Mouse (Mus musculus): ENCODE results near the gene Stk10. TPM values are rescaled to one million over a fixed set of nuclear protein-coding genes. Genes with fewer than 3 reads are reported as not detected.

Gene Stk10
- polyA plus RNA-seq, 1 experiment from 2014 or later: 3.5 TPM

DNA sequence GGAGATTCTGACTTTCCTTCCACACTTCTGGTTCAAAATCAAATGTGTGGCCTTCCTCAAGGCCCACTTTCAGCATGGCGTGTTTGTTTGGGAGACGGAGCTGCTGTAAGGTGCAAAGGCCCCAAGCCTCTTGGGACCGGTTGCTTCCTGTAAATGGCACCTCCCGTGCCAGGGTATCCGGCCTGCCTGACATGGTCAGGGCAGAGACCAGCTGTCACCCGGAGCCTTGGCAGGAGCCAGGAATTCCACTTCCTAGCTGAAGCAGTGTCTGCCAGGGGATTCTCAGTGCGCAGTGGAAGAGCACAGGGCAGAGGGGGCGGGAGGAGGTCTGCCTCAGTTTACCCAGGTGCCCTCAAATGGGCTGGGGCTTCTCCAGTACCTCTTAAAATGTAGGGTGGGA is 56.7 kb downstream of the Stk10 start:
- no peaks in the 10 kb centered on the region for H3K9me3 ChIP-seq (replicated peaks)
- no peaks in the 10 kb centered on the region for H3K27me3 ChIP-seq
- H3K27ac ChIP-seq (replicated peaks): no peak overlapping the region
- H3K36me3 ChIP-seq: no peaks in the 10 kb centered on the region
- 91% methylated on average over 8 of the region's 8 CpGs for WGBS
- peaks cover 16% of the 10 kb centered on the region for H3K4me1 ChIP-seq
- no peak overlapping the region for H3K4me3 ChIP-seq (replicated peaks)
- ATAC-seq (ENCODE audit: insufficient number of reproducible peaks, low FRiP score, low TSS enrichment, low read depth): no peak
- H3K4me2 ChIP-seq (replicated peaks): no peak overlapping the region
- no peak overlapping the region for H3K9ac ChIP-seq

DNA sequence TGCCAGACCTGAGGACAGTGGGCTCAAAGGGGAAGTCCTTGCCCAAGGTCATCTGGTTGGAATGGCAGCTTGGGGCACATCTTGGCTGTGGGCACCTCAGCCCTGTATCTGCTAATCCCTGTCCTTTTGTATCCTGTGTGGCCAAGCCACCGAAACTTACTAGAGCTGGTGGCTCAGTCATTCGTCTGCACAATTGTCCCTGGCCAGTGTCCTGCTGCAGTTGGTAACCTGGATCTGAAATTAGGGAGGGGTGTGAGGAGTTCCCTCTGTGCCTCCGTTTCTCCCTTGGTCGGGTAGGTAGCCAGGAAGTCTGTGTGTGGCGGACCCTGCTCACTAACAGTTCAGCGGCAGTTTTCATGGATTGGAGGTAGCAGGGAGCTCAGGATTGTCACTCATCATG is 57.1 kb downstream of the Stk10 start:
- ATAC-seq (ENCODE audit: insufficient number of reproducible peaks, low FRiP score, low TSS enrichment, low read depth): no peak

DNA sequence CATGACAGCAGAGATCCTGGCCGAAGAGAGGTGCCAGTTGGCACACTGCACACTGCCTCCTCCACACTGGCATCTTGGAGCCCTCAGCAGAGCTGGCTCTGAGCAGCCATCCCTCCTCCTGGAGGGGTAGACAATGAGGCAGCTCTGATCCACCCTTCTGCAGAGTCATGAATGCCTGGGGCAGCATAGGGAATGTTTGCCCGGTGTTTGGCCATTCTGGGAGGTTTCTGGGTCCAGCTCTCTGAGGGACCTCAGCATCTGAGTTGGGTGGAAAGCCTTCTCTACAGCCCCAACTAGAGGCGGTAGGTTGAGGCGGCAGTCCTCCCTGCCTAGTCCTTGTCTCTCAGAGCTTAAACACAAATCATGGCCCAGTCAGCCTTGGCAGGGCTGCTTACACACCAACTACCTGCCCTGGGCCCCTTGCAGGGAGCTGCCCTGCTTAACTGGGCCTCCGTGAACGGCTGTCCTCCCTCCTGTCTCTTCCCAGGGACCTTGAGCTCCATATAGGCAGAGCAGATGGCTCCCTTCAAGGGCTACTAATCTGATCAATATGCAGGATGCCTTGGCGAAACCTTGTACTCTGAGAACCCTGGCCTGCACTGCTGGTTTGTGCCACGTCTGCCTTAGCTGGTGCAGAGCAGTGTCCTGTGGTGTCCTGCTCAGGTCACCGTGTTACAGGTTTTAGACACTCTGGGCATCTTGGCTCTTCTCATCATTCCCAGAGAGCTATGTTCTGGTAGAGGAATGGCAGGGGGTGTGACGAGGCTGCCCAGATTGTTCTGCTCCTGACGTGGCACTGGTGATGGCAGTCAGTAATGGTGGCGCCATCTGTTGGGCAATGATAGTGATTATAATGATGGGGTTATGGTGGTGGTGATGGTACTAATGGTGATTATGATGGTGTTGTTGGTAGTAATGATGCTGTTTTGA is 59.1 kb downstream of the Stk10 start:
- no peaks in the 10 kb centered on the region for H3K27me3 ChIP-seq
- no peak overlapping the region for H3K4me2 ChIP-seq (replicated peaks)
- 66% methylated on average over 12 of the region's 12 CpGs for WGBS
- no peak overlapping the region for H3K4me3 ChIP-seq (replicated peaks)
- ATAC-seq (ENCODE audit: insufficient number of reproducible peaks, low FRiP score, low TSS enrichment, low read depth): no peak
- H3K9me3 ChIP-seq (replicated peaks): no peaks in the 10 kb centered on the region
- no peak overlapping the region for H3K27ac ChIP-seq (replicated peaks)
- peaks cover 16% of the 10 kb centered on the region for H3K4me1 ChIP-seq
- H3K36me3 ChIP-seq: no peaks in the 10 kb centered on the region
- no peak overlapping the region for H3K9ac ChIP-seq

More for the DNA sequence above, 57.1 kb downstream of the Stk10 start:
- no peak overlapping the region for H3K4me3 ChIP-seq (replicated peaks)
- H3K4me2 ChIP-seq (replicated peaks): no peak overlapping the region
- no peak overlapping the region for H3K27ac ChIP-seq (replicated peaks)
- no peaks in the 10 kb centered on the region for H3K36me3 ChIP-seq
- 81% methylated on average over 6 of the region's 6 CpGs for WGBS
- H3K9ac ChIP-seq: no peak overlapping the region
- no peaks in the 10 kb centered on the region for H3K27me3 ChIP-seq
- no peaks in the 10 kb centered on the region for H3K9me3 ChIP-seq (replicated peaks)
- peaks cover 16% of the 10 kb centered on the region for H3K4me1 ChIP-seq

DNA sequence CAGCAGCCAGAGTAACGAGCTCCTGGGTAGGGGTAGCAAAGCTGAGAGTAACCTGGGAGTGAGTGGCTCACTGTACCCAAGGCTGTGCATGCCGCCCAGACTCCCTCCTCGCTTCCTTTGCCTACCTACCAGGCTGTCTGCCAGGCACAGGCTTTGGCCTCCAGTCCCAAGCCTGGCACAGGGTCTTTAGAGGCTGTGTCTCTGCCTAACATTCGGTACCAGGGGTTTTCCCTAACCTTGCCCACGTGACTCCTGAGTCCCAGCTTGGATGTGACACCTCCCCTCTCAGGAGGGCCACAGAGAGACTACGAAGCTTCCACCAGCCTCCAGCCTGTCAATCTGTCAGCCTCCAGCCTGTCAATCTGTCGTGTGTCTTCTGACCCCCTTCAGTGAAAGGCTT is 60.0 kb downstream of the Stk10 start:
- H3K9me3 ChIP-seq (replicated peaks): no peaks in the 10 kb centered on the region
- no peaks in the 10 kb centered on the region for H3K36me3 ChIP-seq
- no peak overlapping the region for H3K27ac ChIP-seq (replicated peaks)
- no peaks in the 10 kb centered on the region for H3K27me3 ChIP-seq
- 67% methylated on average over 7 of the region's 7 CpGs for WGBS
- no peak overlapping the region for H3K9ac ChIP-seq
- ATAC-seq (ENCODE audit: insufficient number of reproducible peaks, low FRiP score, low TSS enrichment, low read depth): no peak
- no peak overlapping the region for H3K4me2 ChIP-seq (replicated peaks)
- H3K4me3 ChIP-seq (replicated peaks): no peak overlapping the region
- peaks cover 11% of the 10 kb centered on the region for H3K4me1 ChIP-seq

DNA sequence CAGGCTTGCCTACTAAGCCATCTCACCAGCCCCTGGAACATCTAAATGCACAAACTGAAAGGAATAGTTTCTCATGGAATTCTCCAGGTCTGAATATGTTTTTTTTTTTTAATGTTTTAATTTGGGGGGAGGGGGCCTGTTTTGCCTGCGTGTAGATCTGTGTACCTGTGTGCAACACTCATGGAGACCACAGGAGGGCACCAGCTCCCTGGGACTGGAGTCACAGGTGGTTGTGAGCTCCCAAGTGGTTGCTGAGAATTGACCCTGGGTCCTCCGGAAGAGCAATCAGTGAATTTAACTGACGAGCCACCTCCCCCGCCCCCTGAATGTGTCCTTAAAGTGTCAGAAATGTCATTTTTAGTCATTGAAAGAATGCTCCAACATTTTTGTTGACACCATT is 61.0 kb downstream of the Stk10 start:
- Histone ChIP-seq H3K36me3 (no peaks in the 10 kb centered on the region), H3K9ac (no peak overlapping the region), H3K4me3 (replicated peaks) (no peak overlapping the region), H3K27me3 (no peaks in the 10 kb centered on the region), H3K4me2 (replicated peaks) (no peak overlapping the region), H3K27ac (replicated peaks) (no peak overlapping the region), H3K4me1 (peaks cover 5% of the 10 kb centered on the region; the same call in 1 of the 2 replicates), H3K9me3 (replicated peaks) (no peaks in the 10 kb centered on the region)
- ATAC-seq (ENCODE audit: insufficient number of reproducible peaks, low FRiP score, low TSS enrichment, low read depth): no peak
- 88% methylated on average over 4 of the region's 4 CpGs for WGBS

DNA sequence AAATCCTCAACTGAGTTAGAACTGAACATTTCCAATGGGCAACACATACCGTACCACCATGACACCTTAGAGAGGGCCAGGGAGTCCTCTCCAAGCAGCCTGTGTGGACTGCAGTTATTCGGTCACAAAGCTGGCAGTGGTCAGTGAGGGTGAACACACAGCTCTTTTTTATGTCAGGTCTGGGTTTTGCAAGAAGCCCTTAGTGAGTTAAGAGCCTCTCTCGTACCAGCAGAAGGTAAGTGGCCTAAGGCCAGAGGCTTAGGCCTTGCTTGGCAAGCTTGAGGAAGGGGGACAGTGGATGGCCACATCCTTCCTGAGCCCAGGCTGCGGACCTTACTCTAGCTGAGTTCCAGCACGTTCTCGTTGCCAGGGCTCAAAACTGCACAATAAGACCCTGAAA is 67.3 kb downstream of the Stk10 start:
- ATAC-seq (ENCODE audit: insufficient number of reproducible peaks, low FRiP score, low TSS enrichment, low read depth): no peak
- H3K4me3 ChIP-seq (replicated peaks): no peak overlapping the region
- H3K4me1 ChIP-seq: peaks cover 25% of the 10 kb centered on the region
- no peaks in the 10 kb centered on the region for H3K27me3 ChIP-seq
- no peaks in the 10 kb centered on the region for H3K9me3 ChIP-seq (replicated peaks)
- 86% methylated on average over 6 of the region's 6 CpGs for WGBS
- no peak overlapping the region for H3K9ac ChIP-seq
- H3K36me3 ChIP-seq: no peaks in the 10 kb centered on the region
- H3K4me2 ChIP-seq (replicated peaks): no peak overlapping the region
- no peak overlapping the region for H3K27ac ChIP-seq (replicated peaks)

DNA sequence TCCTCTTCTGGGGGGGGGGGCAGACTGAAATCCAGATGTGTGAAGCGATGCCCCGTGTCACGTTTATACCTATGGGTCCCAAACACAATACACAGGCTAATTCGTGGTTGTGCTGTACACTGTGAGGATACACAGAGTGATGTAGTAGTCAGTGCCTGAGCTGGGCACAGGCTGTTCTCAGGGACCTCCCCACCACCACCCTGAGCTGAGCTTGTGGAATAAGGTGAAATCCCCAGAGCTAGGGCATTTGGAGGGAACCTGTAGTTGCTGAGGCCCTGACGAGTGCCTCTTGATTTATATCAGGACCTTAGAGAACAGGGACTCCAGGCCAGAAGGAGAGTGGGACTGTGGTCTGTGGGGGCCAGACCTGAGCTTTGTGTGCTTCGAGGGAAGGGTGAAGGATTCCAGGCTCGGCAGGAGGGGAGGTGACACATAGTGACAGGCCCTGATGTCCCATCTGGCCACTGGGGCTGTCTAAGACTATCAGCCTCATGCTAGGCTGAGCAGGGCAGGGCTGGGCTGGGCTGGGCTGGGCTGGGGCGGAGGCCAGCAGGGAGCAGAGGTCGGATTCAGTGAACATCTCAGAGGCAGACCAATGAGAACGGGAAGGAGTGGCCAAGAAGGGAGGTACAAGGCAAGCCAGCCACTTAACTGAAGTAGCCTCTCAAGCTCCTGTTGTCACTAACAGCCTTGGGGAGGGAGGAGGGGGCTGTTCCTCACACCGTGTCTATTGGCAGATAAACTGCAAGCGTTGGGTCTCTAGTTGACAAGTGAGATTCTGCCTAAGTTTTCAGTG is 68.6 kb downstream of the Stk10 start:
- Histone ChIP-seq H3K4me2 (replicated peaks) (no peak overlapping the region), H3K4me1 (peaks cover 28% of the 10 kb centered on the region), H3K36me3 (no peaks in the 10 kb centered on the region), H3K9ac (no peak overlapping the region), H3K27me3 (no peaks in the 10 kb centered on the region), H3K27ac (replicated peaks) (no peak overlapping the region), H3K4me3 (replicated peaks) (no peak overlapping the region), H3K9me3 (replicated peaks) (no peaks in the 10 kb centered on the region)
- 46% methylated on average over 12 of the region's 12 CpGs for WGBS
- peak; percentile 31; the same call in 1 of the 2 replicates for ATAC-seq (ENCODE audit: insufficient number of reproducible peaks, low FRiP score, low TSS enrichment, low read depth)

DNA sequence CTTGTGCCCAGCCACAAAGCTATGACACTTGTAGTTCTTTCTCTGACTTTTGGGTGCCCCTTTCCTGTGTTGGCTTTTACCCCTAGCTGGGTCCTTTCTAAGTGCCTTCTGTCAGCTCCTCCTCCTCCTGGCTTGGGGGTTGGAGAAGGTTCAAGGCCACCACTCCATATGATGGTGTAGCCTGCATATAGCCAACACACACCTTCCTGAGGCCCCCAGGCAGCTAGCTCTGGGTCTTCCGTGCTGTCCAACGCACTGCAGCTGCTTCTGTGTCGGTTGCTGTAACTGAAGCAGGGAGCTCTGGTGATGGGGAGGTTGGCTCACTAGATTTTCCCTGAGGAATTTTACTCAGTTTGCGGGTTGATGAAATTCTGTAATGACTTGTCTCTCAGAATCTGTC is 71.6 kb downstream of the Stk10 start:
- no peak overlapping the region for H3K4me2 ChIP-seq (replicated peaks)
- no peak for ATAC-seq (ENCODE audit: insufficient number of reproducible peaks, low FRiP score, low TSS enrichment, low read depth)
- H3K36me3 ChIP-seq: no peaks in the 10 kb centered on the region
- H3K4me1 ChIP-seq: peaks cover 27% of the 10 kb centered on the region
- H3K9ac ChIP-seq: no peak overlapping the region
- H3K9me3 ChIP-seq (replicated peaks): no peaks in the 10 kb centered on the region
- WGBS: 10% methylated on average over 4 of the region's 4 CpGs
- H3K27ac ChIP-seq (replicated peaks): peak overlapping the region; percentile 72
- no peak overlapping the region for H3K4me3 ChIP-seq (replicated peaks)
- no peaks in the 10 kb centered on the region for H3K27me3 ChIP-seq

DNA sequence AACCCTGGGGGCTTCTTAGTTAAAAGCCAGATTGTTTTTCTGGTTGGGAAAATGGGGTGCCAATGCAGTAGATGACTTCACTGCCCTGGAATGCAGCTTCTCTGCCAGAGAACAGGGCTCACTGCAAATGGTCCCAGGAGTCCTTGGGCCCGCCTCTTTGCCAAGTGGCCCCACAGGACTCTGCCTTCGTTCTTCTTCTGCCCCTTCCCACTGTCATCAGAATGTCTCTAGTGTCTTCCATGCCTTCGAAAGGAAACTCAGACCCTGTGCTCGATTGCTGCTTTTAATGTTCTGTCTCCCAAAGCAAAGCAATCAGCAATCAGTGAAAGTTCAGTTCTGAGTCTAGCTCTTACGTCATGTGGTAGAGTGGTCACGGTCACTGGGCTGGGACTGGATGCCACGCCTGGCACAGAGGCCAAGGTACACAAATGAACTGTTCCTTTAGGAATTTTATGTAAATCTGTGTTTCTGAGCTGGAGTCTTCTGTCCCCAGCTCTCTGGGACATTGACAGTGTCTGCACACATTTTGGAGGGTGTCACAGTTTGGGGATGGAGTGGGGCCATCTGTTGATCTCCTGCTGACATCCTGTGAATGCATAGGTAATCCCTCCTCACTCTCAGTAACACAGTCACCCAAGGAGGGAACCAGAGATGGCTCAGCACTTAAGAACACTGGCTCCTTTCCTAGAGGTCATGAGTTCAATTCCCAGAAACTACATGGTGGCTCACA is 72.2 kb downstream of the Stk10 start:
- H3K9ac ChIP-seq: no peak overlapping the region
- H3K36me3 ChIP-seq: no peaks in the 10 kb centered on the region
- no peak overlapping the region for H3K4me2 ChIP-seq (replicated peaks)
- peaks cover 22% of the 10 kb centered on the region for H3K4me1 ChIP-seq
- peak overlapping the region; percentile 72 for H3K27ac ChIP-seq (replicated peaks)
- no peak overlapping the region for H3K4me3 ChIP-seq (replicated peaks)
- ATAC-seq (ENCODE audit: insufficient number of reproducible peaks, low FRiP score, low TSS enrichment, low read depth): 0 out of 2 replicates have a peak, but pooled peaks have one; percentile 29
- H3K9me3 ChIP-seq (replicated peaks): no peaks in the 10 kb centered on the region
- 24% methylated on average over 7 of the region's 7 CpGs for WGBS
- no peaks in the 10 kb centered on the region for H3K27me3 ChIP-seq

DNA sequence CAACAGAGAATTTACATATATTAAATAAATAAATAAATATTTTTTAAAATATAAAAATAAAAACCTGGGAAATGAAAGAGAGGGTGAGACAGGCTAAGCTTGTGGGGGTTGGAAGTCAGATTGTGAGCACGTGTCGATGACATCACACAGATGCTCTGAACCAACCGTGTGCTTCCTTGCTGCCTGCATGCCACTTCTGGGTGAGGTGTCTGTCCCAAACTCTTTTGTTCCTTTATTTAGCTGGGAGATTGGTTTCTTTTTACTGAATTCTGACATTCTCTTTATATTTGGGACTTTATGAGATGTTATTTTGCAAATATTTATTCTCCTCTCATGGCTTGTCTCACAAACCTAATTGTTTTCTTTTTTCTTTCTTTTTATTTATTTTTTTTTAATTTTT is 72.8 kb downstream of the Stk10 start:
- Histone ChIP-seq H3K36me3 (no peaks in the 10 kb centered on the region), H3K27ac (replicated peaks) (no peak overlapping the region), H3K4me1 (peaks cover 22% of the 10 kb centered on the region), H3K27me3 (no peaks in the 10 kb centered on the region), H3K9me3 (replicated peaks) (no peaks in the 10 kb centered on the region), H3K9ac (no peak overlapping the region), H3K4me2 (replicated peaks) (no peak overlapping the region), H3K4me3 (replicated peaks) (no peak overlapping the region)
- WGBS: 79% methylated on average over 3 of the region's 3 CpGs
- ATAC-seq (ENCODE audit: insufficient number of reproducible peaks, low FRiP score, low TSS enrichment, low read depth): no peak

DNA sequence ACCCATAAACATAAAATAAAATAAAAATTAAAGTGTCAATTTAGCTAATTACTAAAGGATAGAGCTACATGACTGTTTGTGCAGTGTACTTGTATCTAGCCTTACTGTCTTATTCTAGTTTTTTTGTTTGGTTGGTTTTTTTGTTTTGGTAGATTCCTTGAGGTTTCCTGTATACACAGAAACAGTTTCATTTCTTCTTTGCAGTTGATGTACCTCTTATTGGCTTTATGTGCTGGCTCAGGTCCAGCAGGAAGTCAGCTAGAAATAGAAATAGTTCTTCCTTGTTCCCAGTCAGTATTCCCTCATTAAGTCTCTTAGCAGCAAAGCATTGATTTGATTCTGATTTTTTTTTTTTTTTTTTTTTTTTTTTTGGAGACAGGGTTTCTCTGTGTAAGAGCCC is 74.2 kb downstream of the Stk10 start:
- ATAC-seq (ENCODE audit: insufficient number of reproducible peaks, low FRiP score, low TSS enrichment, low read depth): no peak
- Histone ChIP-seq H3K9me3 (replicated peaks) (no peaks in the 10 kb centered on the region), H3K4me3 (replicated peaks) (no peak overlapping the region), H3K4me2 (replicated peaks) (no peak overlapping the region), H3K27ac (replicated peaks) (no peak overlapping the region), H3K9ac (no peak overlapping the region), H3K27me3 (no peaks in the 10 kb centered on the region), H3K36me3 (no peaks in the 10 kb centered on the region), H3K4me1 (peaks cover 19% of the 10 kb centered on the region)
